Mouse (Mus musculus): ENCODE data around the gene Plekhg3.

DNA sequence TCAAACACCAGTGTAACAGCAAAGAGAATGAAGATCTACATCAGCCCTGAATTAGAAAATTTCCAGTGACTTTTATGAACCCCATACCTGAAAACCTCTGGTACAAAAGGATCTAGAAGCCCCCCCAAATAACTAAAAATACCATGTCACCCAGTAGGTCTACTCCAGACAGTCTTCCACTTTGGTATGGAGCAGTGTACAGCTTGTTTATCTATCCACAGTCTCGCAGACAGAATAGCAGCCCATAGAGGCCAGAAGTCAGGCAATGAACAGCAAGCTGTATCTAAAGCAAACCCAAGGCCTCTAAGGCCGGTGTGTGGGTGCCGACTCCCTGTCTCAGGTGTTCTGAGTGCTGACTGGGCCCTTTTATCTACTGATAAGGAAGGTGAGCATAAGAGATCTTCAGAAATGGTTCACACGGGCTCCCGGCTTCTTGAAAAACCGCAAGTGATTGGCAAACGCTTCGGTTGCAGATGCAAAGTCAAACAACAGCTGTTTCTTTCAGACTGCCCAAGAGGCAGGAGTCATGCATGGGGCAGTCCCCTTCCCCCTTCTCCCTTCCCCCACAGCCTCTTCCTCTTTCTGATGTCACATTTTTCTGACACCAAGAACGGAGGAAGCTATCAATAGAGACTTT, 3.3 kb upstream of the Plekhg3 start:
- TF ChIP-seq CTCF (IDR thresholded peaks at IDR 0.05): no peak
- peak; percentile 60 for TF ChIP-seq EP300 (IDR thresholded peaks at IDR 0.05)
